Mouse (Mus musculus) bone marrow macrophage, adult 2 months (primary cell): Measurements from ENCODE around the gene Dpm3.

Experiments used
- CTCF ChIP-seq: IDR thresholded peaks from 2 replicates; pipeline ENCODE4 v1.5.1; 2012; ENCODE audit warnings: low read depth, mild to moderate bottlenecking, low read length, moderate library complexity
- POLR2A ChIP-seq: IDR thresholded peaks from 2 replicates; pipeline ENCODE4 v1.6.1; 2012; ENCODE audit warnings: mild to moderate bottlenecking, low read depth, low read length, borderline replicate concordance

DNA sequence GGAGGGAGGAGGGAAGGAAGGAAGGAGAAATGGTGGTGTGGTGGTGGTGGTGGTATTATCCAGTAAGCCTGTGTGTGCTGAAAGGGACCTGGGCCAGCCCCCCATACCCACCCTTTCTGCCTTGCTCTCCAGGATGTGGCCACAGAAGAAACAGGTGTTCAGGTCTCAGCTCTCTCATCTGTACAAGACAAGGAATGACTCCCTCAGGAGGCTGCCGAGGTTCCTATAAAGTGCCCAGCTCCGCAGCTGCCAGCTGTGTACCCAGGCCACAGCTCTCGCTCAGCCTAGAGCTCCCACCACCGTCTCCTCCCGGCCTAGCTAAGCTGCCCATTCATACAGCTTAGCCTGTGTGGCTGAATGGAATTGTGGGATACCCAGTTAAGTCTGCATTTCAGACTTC, 33.1 kb downstream of the Dpm3 start:
- TF ChIP-seq CTCF (no peak), POLR2A (no peak)
